Mouse (Mus musculus): ENCODE data around the gene Rps4x. TPM values are rescaled to one million over a fixed set of nuclear protein-coding genes. Genes with fewer than 3 reads are reported as not detected.
"Not testable (repeated sequence)": the region's sequence is repeated elsewhere in the genome, so short reads cannot be mapped to it uniquely, and the experiment has no call there.

Gene Rps4x
- polyA plus RNA-seq (2015; fragmentation: Nextera tagmentation; extraction: Ambion mirVana): 344 and 351 TPM in 2 replicates

DNA sequence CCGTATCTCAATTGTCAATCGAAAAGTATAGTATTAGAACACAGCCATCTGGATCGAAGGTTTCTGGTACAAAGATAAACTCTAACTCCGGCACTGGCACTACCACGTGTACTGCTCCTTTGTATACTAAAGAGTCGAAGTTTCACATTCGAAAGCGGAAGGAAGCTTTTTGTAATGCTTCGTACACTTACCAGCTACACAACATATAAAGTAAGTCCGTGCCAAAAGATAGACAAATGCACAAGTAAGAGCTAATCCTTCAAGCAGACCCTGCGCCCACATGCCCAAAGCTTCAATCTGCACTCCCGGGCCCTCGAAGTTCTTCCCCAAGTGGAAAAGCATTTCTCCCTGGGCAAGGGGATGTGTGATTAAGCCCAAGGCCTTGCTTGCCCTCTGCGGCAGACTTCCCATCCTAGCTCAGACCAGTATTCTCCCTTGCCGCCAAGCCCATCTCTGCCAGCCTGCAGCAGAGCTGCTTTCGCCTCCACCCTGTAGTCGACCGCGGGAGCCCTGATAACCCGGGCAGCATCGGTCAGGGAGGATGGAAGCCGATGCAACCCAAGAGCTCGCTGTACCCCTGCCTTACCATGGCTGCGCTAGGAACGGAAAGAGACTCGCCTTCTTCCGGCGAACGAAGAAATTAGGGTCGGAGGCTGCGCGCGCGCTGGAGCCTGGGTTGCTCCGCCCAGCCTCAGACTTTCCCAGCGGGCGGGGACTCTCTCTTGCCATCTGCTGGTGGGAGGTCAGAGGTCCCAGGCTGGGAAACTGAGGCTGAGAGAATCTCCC, at the start of gene Rps4x:
TSS of gene Rps4x (minus strand) at position 683 of the 786 bp plus-strand sequence.
- Histone ChIP-seq H3K9ac (ENCODE audit: low read depth, low read length) (peak within 1 kb of the TSS; percentile 62), H3K36me3 (ENCODE audit: control insufficient read depth, insufficient read depth, low read length) (no peaks in the 10 kb centered on the region; the same call in 1 of the 2 replicates), H3K4me1 (ENCODE audit: control insufficient read depth, insufficient read depth, low read depth, low read length) (peaks cover 9% of the 10 kb centered on the region), H3K9me3 (ENCODE audit: control insufficient read depth, low read length) (no peaks in the 10 kb centered on the region), H3K27me3 (replicated peaks; ENCODE audit: control insufficient read depth, insufficient read depth, low read length) (no peaks in the 10 kb centered on the region), H3K4me3 (ENCODE audit: low read length) (peak within 1 kb of the TSS; percentile 43), H3K27ac (ENCODE audit: low read depth, low read length) (peak within 1 kb of the TSS; percentile 83), H3K4me2 (ENCODE audit: low read length) (peak within 1 kb of the TSS; percentile 68)
- 17% methylated on average over 37 of the region's 37 CpGs for WGBS
- ATAC-seq: peak; percentile 98

- Histone ChIP-seq H3K4me3 (ENCODE audit: low read length) (no peak overlapping the region), H3K27ac (ENCODE audit: low read depth, low read length) (no peak overlapping the region), H3K9me3 (ENCODE audit: control insufficient read depth, low read length) (no peaks in the 10 kb centered on the region), H3K9ac (ENCODE audit: low read depth, low read length) (no peak overlapping the region), H3K4me1 (ENCODE audit: control insufficient read depth, insufficient read depth, low read depth, low read length) (no peaks in the 10 kb centered on the region), H3K36me3 (ENCODE audit: control insufficient read depth, insufficient read depth, low read length) (no peaks in the 10 kb centered on the region), H3K4me2 (ENCODE audit: low read length) (no peak overlapping the region), H3K27me3 (replicated peaks; ENCODE audit: control insufficient read depth, insufficient read depth, low read length) (no peaks in the 10 kb centered on the region)
- no peak for ATAC-seq
- WGBS: 10% methylated on average over 1 of the region's 1 CpGs
Observed at GRCm38 (mm10) chrX:102219126-102219525, 29.9 kb upstream of the Rps4x start.

DNA sequence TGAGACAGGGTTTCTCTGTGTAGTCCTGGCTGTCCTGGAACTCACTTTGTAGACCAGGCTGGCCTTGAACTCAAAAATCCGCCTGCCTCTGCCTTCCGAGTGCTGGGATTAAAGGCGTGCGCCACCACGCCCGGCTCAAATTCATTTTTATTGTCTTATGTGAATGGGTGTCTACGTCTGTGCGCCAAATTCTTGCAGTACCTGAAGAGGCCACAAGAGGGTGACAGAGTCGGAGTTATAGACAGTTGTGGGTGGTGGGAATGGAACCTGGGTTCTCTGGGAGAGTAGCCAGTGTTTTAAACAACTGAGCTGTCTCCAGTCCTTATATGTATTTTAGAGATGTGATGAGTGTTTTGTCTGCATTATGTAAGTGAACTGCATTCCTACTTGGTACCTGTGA, 26.2 kb upstream of the Rps4x start:
- not testable (repeated sequence) for H3K27me3 ChIP-seq (replicated peaks; ENCODE audit: control insufficient read depth, insufficient read depth, low read length); H3K9ac ChIP-seq (ENCODE audit: low read depth, low read length); ATAC-seq; H3K27ac ChIP-seq (ENCODE audit: low read depth, low read length); H3K9me3 ChIP-seq (ENCODE audit: control insufficient read depth, low read length); H3K36me3 ChIP-seq (ENCODE audit: control insufficient read depth, insufficient read depth, low read length); H3K4me1 ChIP-seq (ENCODE audit: control insufficient read depth, insufficient read depth, low read depth, low read length); H3K4me2 ChIP-seq (ENCODE audit: low read length); H3K4me3 ChIP-seq (ENCODE audit: low read length)
- WGBS: 55% methylated on average over 9 of the region's 9 CpGs

GRCm38 (mm10) chrX:102190840-102191239, 1.6 kb upstream of the Rps4x start:
- Histone ChIP-seq H3K27ac (ENCODE audit: low read depth, low read length) (no peak overlapping the region), H3K27me3 (replicated peaks; ENCODE audit: control insufficient read depth, insufficient read depth, low read length) (no peaks in the 10 kb centered on the region), H3K9ac (ENCODE audit: low read depth, low read length) (no peak overlapping the region), H3K9me3 (ENCODE audit: control insufficient read depth, low read length) (no peaks in the 10 kb centered on the region), H3K4me2 (ENCODE audit: low read length) (no peak overlapping the region), H3K4me1 (ENCODE audit: control insufficient read depth, insufficient read depth, low read depth, low read length) (peaks cover 9% of the 10 kb centered on the region), H3K4me3 (ENCODE audit: low read length) (no peak overlapping the region), H3K36me3 (ENCODE audit: control insufficient read depth, insufficient read depth, low read length) (no peaks in the 10 kb centered on the region)
- ATAC-seq: no peak
- 33% methylated on average over 1 of the region's 1 CpGs for WGBS

DNA sequence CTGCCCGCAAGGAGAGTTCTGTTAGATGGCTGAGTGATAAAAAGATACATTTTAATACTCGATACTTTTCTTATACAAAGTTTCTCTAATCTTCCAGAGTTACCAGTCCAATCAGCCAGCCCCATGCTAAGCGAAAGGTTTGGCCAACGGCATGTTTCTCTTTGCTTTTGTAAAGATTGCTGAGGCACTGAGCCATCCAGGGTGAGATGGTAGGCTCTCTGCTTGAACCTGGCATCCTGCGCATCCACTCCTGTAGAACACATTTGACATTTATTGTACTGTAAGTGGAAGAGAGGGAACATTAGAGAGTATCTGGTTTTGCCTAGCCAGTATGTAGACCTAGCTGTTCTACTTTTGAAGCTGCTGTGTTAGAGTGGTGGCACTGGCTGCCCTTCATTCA, 387 bp upstream of the Rps4x start:
- ATAC-seq: no peak
- Histone ChIP-seq H3K9me3 (ENCODE audit: control insufficient read depth, low read length) (no peaks in the 10 kb centered on the region), H3K4me3 (ENCODE audit: low read length) (no peak overlapping the region), H3K4me1 (ENCODE audit: control insufficient read depth, insufficient read depth, low read depth, low read length) (peaks cover 9% of the 10 kb centered on the region), H3K27me3 (replicated peaks; ENCODE audit: control insufficient read depth, insufficient read depth, low read length) (no peaks in the 10 kb centered on the region), H3K36me3 (ENCODE audit: control insufficient read depth, insufficient read depth, low read length) (no peaks in the 10 kb centered on the region; the same call in 1 of the 2 replicates), H3K4me2 (ENCODE audit: low read length) (0 out of 2 replicates have a peak overlapping the region, but pooled peaks have one; percentile 12), H3K27ac (ENCODE audit: low read depth, low read length) (no peak overlapping the region), H3K9ac (ENCODE audit: low read depth, low read length) (no peak overlapping the region)
- WGBS: 47% methylated on average over 5 of the region's 5 CpGs

DNA sequence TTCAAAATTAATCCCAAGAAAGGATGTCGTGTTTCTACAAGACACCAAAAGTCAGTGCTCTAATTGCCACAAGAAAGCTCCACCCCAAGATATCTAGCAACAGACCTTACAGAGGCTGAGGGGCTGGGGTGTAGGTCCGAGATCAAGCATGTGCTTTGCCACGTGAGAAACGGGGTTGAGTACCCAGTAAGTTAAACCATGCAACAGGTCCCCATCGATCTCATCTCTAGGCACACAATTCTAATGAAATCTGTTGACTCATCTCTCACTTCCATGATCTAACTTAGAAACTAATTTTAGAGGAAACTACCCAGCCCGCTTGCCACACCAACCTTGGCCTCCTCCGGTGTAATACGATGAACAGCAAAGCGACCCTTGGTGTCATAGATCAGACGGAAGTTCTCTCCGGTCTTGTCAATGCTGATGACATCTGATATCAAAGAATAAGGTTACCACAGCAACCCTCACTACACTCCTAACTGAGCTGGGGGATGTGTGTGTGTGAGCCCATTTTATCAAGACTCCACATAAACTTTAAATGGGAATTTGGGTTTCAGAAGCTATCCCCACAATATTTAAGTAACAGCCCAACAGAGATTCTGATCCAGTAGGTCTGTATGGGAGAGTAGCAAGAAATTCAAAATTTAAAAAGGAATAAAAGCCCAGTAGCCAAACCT, 2.0 kb downstream of the Rps4x start:
- H3K4me2 ChIP-seq (ENCODE audit: low read length): peak overlapping the region; percentile 68
- H3K27ac ChIP-seq (ENCODE audit: low read depth, low read length): no peak overlapping the region
- no peak for ATAC-seq
- no peaks in the 10 kb centered on the region for H3K27me3 ChIP-seq (replicated peaks; ENCODE audit: control insufficient read depth, insufficient read depth, low read length)
- H3K4me3 ChIP-seq (ENCODE audit: low read length): peak overlapping the region; percentile 21
- H3K9me3 ChIP-seq (ENCODE audit: control insufficient read depth, low read length): no peaks in the 10 kb centered on the region
- H3K36me3 ChIP-seq (ENCODE audit: control insufficient read depth, insufficient read depth, low read length): no peaks in the 10 kb centered on the region; the same call in 1 of the 2 replicates
- no peak overlapping the region; the same call in 1 of the 2 replicates for H3K9ac ChIP-seq (ENCODE audit: low read depth, low read length)
- 46% methylated on average over 11 of the region's 11 CpGs for WGBS
- peaks cover 9% of the 10 kb centered on the region for H3K4me1 ChIP-seq (ENCODE audit: control insufficient read depth, insufficient read depth, low read depth, low read length)

DNA sequence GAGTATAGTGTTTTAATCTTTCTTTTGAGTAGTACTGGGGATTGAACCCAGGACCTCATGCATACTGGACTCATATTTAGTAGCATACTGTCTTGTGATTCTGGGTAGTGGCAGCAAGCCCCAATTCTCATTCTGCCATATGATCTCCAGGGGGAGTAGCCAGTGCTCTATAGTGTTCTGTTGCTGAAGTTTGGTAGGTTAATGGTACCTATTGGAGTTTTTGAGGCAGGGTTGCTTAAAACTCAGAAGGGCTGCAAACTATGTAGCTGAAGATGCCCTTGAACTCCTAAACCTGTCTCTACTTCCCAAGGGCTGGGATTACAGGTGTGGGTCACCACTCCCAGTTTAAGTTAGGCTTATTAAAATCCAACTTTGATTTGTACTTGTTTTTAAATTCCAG, 6.6 kb downstream of the Rps4x start:
- H3K27ac ChIP-seq (ENCODE audit: low read depth, low read length): no peak overlapping the region
- H3K4me2 ChIP-seq (ENCODE audit: low read length): no peak overlapping the region
- ATAC-seq: no peak
- H3K9ac ChIP-seq (ENCODE audit: low read depth, low read length): no peak overlapping the region
- H3K4me1 ChIP-seq (ENCODE audit: control insufficient read depth, insufficient read depth, low read depth, low read length): peaks cover 9% of the 10 kb centered on the region
- no peaks in the 10 kb centered on the region for H3K9me3 ChIP-seq (ENCODE audit: control insufficient read depth, low read length)
- no peak overlapping the region for H3K4me3 ChIP-seq (ENCODE audit: low read length)
- no peaks in the 10 kb centered on the region; the same call in 1 of the 2 replicates for H3K36me3 ChIP-seq (ENCODE audit: control insufficient read depth, insufficient read depth, low read length)
- H3K27me3 ChIP-seq (replicated peaks; ENCODE audit: control insufficient read depth, insufficient read depth, low read length): 0 out of 2 replicates have a peak, but pooled peaks cover 2% of the 10 kb centered on the region

DNA sequence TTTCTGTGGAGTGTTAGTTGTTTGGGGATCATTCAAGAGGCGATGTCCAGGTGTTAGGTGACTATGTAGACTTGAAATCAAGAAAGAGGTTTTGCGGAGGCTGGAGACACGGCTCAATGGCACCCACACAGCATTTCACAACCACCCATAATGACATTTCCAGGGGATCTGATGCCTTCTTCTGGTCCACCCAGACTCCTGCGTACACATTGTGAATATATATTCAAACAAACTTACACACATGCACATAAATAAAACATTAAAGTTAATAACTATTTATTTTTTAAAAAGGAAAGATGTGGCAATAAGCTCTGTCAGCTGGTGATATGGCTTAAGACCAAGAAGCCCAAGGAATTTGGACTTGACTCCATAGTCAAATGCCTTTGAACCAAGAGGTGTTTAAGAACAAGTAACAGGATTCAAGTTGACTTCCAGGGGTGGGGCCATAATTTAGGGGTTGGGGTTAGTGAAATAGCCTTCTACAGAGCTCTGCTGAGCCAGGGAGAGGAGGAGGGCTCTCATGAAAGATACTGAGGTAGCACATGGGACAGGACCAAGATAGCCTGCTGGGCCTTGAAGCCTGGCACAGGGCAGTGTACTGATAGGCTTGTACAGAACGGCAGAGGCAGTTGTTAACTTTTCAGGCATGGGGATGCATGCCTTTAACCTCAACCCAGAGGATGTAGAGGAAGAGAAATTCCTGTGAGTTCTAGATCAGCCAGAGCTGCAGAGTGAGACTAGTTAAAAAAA, 13.5 kb downstream of the Rps4x start:
- no peak overlapping the region for H3K27ac ChIP-seq (ENCODE audit: low read depth, low read length)
- no peak for ATAC-seq
- H3K4me2 ChIP-seq (ENCODE audit: low read length): no peak overlapping the region
- H3K4me3 ChIP-seq (ENCODE audit: low read length): no peak overlapping the region
- no peaks in the 10 kb centered on the region for H3K36me3 ChIP-seq (ENCODE audit: control insufficient read depth, insufficient read depth, low read length)
- WGBS: 89% methylated on average over 5 of the region's 5 CpGs
- no peak overlapping the region for H3K9ac ChIP-seq (ENCODE audit: low read depth, low read length)
- no peaks in the 10 kb centered on the region for H3K4me1 ChIP-seq (ENCODE audit: control insufficient read depth, insufficient read depth, low read depth, low read length)
- peaks cover under 1% of the 10 kb centered on the region; the same call in 1 of the 2 replicates for H3K27me3 ChIP-seq (replicated peaks; ENCODE audit: control insufficient read depth, insufficient read depth, low read length)
- H3K9me3 ChIP-seq (ENCODE audit: control insufficient read depth, low read length): no peaks in the 10 kb centered on the region

GRCm38 (mm10) chrX:102170900-102171299, 18.3 kb downstream of the Rps4x start:
- 73% methylated on average over 3 of the region's 3 CpGs for WGBS
- Histone ChIP-seq H3K36me3 (ENCODE audit: control insufficient read depth, insufficient read depth, low read length) (no peaks in the 10 kb centered on the region), H3K9me3 (ENCODE audit: control insufficient read depth, low read length) (no peaks in the 10 kb centered on the region), H3K4me3 (ENCODE audit: low read length) (no peak overlapping the region), H3K4me1 (ENCODE audit: control insufficient read depth, insufficient read depth, low read depth, low read length) (peaks cover 6% of the 10 kb centered on the region; the same call in 1 of the 2 replicates), H3K27me3 (replicated peaks; ENCODE audit: control insufficient read depth, insufficient read depth, low read length) (no peaks in the 10 kb centered on the region; the same call in 1 of the 2 replicates), H3K4me2 (ENCODE audit: low read length) (no peak overlapping the region), H3K9ac (ENCODE audit: low read depth, low read length) (no peak overlapping the region), H3K27ac (ENCODE audit: low read depth, low read length) (no peak overlapping the region)
- ATAC-seq: no peak
